Mouse (Mus musculus): ENCODE data around the gene Olfr1323. TPM values are rescaled to one million over a fixed set of nuclear protein-coding genes. Genes with fewer than 3 reads are reported as not detected.

The Olfr1323 gene
- total RNA-seq (2012; rRNA removed): not detected in 2 replicates

DNA sequence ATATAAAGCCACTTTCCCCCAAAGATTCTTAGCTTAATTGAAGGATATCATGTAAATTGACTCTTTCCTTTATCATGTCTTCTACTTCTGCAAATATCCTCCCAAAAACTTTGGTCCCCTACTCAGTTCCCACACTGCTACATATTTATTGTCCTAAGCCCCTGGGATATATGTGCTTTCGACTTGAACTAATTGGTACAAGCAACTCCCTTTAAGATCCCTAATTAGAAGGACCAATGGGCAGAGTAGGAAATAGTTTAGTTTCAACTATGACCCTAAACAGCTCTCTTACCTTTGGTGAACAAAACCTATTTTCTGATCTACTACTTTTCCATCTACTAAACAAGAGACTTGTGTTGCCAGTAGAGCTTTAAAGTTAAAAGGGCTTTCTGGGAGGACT lies at the start of gene Olfr1323:
Gene Olfr1323, minus strand, starts transcription at position 101 of the 400 bp plus-strand sequence.
- in situ Hi-C loops (cut with MboI; ENCODE audit: low sequenced_read_pairs in 2 of 2, unreplicated experiment in 2 of 2): no loop called here
- H3K9me3 ChIP-seq (ENCODE audit: control insufficient read depth, insufficient read depth, low read depth, low read length): no peaks in the 10 kb centered on the region
- no peak within 1 kb of the TSS for H3K27ac ChIP-seq (ENCODE audit: insufficient read depth, low read depth, low read length, poor library complexity, severe bottlenecking)
- no peaks in the 10 kb centered on the region for H3K4me1 ChIP-seq (ENCODE audit: control insufficient read depth in 2 of 2, insufficient read depth in 2 of 2, low read length in 2 of 2, poor library complexity in 1 of 2)
- no peak for DNase-seq (ENCODE audit: low read depth, low spot score)
- H3K9ac ChIP-seq (ENCODE audit: insufficient read depth, low read depth, low read length, poor library complexity, severe bottlenecking): no peak within 1 kb of the TSS
- no peaks in the 10 kb centered on the region for H3K36me3 ChIP-seq (ENCODE audit: control insufficient read depth, insufficient read depth, low read length, poor library complexity, severe bottlenecking)
- no peak for TF ChIP-seq MAFK (IDR thresholded peaks at IDR 0.05; ENCODE audit: insufficient read depth, low read depth, low read length)
- no peak for TF ChIP-seq ZC3H11A (IDR thresholded peaks at IDR 0.05; ENCODE audit: borderline replicate concordance, low read depth, low read length)
- no peak for TF ChIP-seq ZNF384 (IDR thresholded peaks at IDR 0.05; ENCODE audit: low read depth, low read length)
- no peak for TF ChIP-seq HCFC1 (IDR thresholded peaks at IDR 0.05; ENCODE audit: borderline replicate concordance, insufficient read depth, low read length)
- TF ChIP-seq CHD2 (IDR thresholded peaks at IDR 0.05; ENCODE audit: low read depth, low read length): no peak
- H3K4me3 ChIP-seq (ENCODE audit: insufficient read depth in 1 of 2, low read depth in 1 of 2, low read length in 2 of 2, poor library complexity in 1 of 2, severe bottlenecking in 1 of 2): no peak within 1 kb of the TSS

DNA sequence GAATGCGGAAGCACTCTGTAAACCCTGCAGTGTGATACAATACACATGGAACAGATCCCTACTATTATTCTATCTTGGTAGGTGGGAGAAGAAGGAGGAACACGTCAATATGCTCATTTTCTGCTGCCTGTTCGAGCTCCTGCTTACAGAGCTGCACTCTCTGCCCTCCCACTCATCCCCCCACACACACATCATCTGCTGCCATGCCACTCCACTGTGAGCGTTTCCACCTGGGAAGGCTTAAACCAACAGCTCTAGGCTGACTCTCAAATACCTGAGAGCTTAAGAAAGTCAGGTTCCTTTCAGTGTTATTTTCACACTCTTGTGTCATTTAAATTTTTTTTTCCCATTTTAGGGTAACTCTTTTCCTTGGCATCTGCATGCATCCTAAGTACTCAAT lies 6.9 kb downstream of the Olfr1323 start:
- in situ Hi-C loops (cut with MboI; ENCODE audit: low sequenced_read_pairs in 2 of 2, unreplicated experiment in 2 of 2): no loop called here
- no peak for DNase-seq (ENCODE audit: low read depth, low spot score)
- no peak overlapping the region for H3K9ac ChIP-seq (ENCODE audit: insufficient read depth, low read depth, low read length, poor library complexity, severe bottlenecking)
- no peaks in the 10 kb centered on the region for H3K4me1 ChIP-seq (ENCODE audit: control insufficient read depth in 2 of 2, insufficient read depth in 2 of 2, low read length in 2 of 2, poor library complexity in 1 of 2)
- no peak overlapping the region for H3K4me3 ChIP-seq (ENCODE audit: insufficient read depth in 1 of 2, low read depth in 1 of 2, low read length in 2 of 2, poor library complexity in 1 of 2, severe bottlenecking in 1 of 2)
- no peak for TF ChIP-seq HCFC1 (IDR thresholded peaks at IDR 0.05; ENCODE audit: borderline replicate concordance, insufficient read depth, low read length)
- TF ChIP-seq CHD2 (IDR thresholded peaks at IDR 0.05; ENCODE audit: low read depth, low read length): no peak
- no peak for TF ChIP-seq MAFK (IDR thresholded peaks at IDR 0.05; ENCODE audit: insufficient read depth, low read depth, low read length)
- TF ChIP-seq ZNF384 (IDR thresholded peaks at IDR 0.05; ENCODE audit: low read depth, low read length): no peak
- H3K9me3 ChIP-seq (ENCODE audit: control insufficient read depth, insufficient read depth, low read depth, low read length): no peaks in the 10 kb centered on the region
- H3K27ac ChIP-seq (ENCODE audit: insufficient read depth, low read depth, low read length, poor library complexity, severe bottlenecking): no peak overlapping the region
- no peaks in the 10 kb centered on the region for H3K36me3 ChIP-seq (ENCODE audit: control insufficient read depth, insufficient read depth, low read length, poor library complexity, severe bottlenecking)

Other genes with a start within 250 kb of the Olfr1323 start
- 2.3 and 3.9 TPM in 2 replicates for gene Igsf1, start 221.6 kb downstream of the Olfr1323 start, total RNA-seq (2012; rRNA removed)
- not detected in 2 replicates for gene Olfr1322, start 127.9 kb downstream of the Olfr1323 start, total RNA-seq (2012; rRNA removed)